Mouse (Mus musculus): Measurements from ENCODE around the gene Mterf4.
"Not testable (repeated sequence)": the region's sequence is repeated elsewhere in the genome, so short reads cannot be mapped to it uniquely, and the experiment has no call there.

Mterf4 gene

GRCm38 (mm10) chr1:93305581-93306337 is at the start of gene Mterf4:
Gene Mterf4, minus strand, starts transcription at chr1:93305915.
- DNase-seq (ENCODE audit: low read depth): peak; percentile 91

- no peak for DNase-seq (ENCODE audit: low read depth)
Observed at GRCm38 (mm10) chr1:93352724-93353123, 47.0 kb upstream of the Mterf4 start.

GRCm38 (mm10) chr1:93349701-93350100 is 44.0 kb upstream of the Mterf4 start:
- no peak for DNase-seq (ENCODE audit: low read depth)

GRCm38 (mm10) chr1:93347176-93347575 is 41.5 kb upstream of the Mterf4 start:
- no peak for DNase-seq (ENCODE audit: low read depth)

GRCm38 (mm10) chr1:93343504-93344047 is 37.9 kb upstream of the Mterf4 start:
- peak; percentile 97 for DNase-seq (ENCODE audit: low read depth)

- peak; percentile 97 for DNase-seq (ENCODE audit: low read depth)
Observed at GRCm38 (mm10) chr1:93342648-93343503, 37.2 kb upstream of the Mterf4 start, which contains the start of the genes Ppp1r7 and Pask. Gene Ppp1r7, plus strand, starts transcription at chr1:93342854. Gene Pask, minus strand, starts transcription at chr1:93343482.

- DNase-seq (ENCODE audit: low read depth): no peak
Observed at GRCm38 (mm10) chr1:93334621-93335020, 28.9 kb upstream of the Mterf4 start.

- DNase-seq (ENCODE audit: low read depth): no peak
Observed at GRCm38 (mm10) chr1:93326446-93326845, 20.7 kb upstream of the Mterf4 start.

- DNase-seq (ENCODE audit: low read depth): no peak
Observed at GRCm38 (mm10) chr1:93323973-93324372, 18.3 kb upstream of the Mterf4 start.

GRCm38 (mm10) chr1:93300578-93300977 is 5.1 kb downstream of the Mterf4 start:
- DNase-seq (ENCODE audit: low read depth): no peak

GRCm38 (mm10) chr1:93299791-93300190 is 5.9 kb downstream of the Mterf4 start:
- no peak for DNase-seq (ENCODE audit: low read depth)

- not testable (repeated sequence) for DNase-seq (ENCODE audit: low read depth)
Observed at GRCm38 (mm10) chr1:93294491-93294890, 11.2 kb downstream of the Mterf4 start.

GRCm38 (mm10) chr1:93292006-93292405 is 13.7 kb downstream of the Mterf4 start:
- DNase-seq (ENCODE audit: low read depth): no peak

GRCm38 (mm10) chr1:93291591-93291990 is 14.1 kb downstream of the Mterf4 start:
- DNase-seq (ENCODE audit: low read depth): no peak

GRCm38 (mm10) chr1:93290956-93291355 is 14.8 kb downstream of the Mterf4 start:
- no peak for DNase-seq (ENCODE audit: low read depth)

- peak; percentile 23 for DNase-seq (ENCODE audit: low read depth)
Observed at GRCm38 (mm10) chr1:93289678-93290214, 16.0 kb downstream of the Mterf4 start.

GRCm38 (mm10) chr1:93277041-93277440 is 28.7 kb downstream of the Mterf4 start:
- DNase-seq (ENCODE audit: low read depth): no peak

- no peak for DNase-seq (ENCODE audit: low read depth)
Observed at GRCm38 (mm10) chr1:93275561-93275960, 30.2 kb downstream of the Mterf4 start.

GRCm38 (mm10) chr1:93272409-93272821 is 33.3 kb downstream of the Mterf4 start:
- DNase-seq (ENCODE audit: low read depth): peak; percentile 46

GRCm38 (mm10) chr1:93271751-93272150 is 34.0 kb downstream of the Mterf4 start:
- DNase-seq (ENCODE audit: low read depth): no peak

GRCm38 (mm10) chr1:93270516-93271240 is 35.0 kb downstream of the Mterf4 start:
- DNase-seq (ENCODE audit: low read depth): no peak

GRCm38 (mm10) chr1:93268246-93268645 is 37.5 kb downstream of the Mterf4 start:
- no peak for DNase-seq (ENCODE audit: low read depth)

Data from induced T-regulatory cell, adult 2 months (primary cell).